Mouse (Mus musculus) urinary bladder, postnatal 36 days (tissue): ENCODE measurements around the gene Arid1a.
"Not testable (repeated sequence)": the region's sequence is repeated elsewhere in the genome, so short reads cannot be mapped to it uniquely, and the experiment has no call there.

Source experiments
- DNase-seq, 2 experiments: peaks; one replicate each; pipeline ENCODE4 v3.0.0; 2022; ENCODE audit warnings: low spot score in 2 of 2, mixed read lengths in 1 of 2

Gene Arid1a

DNA sequence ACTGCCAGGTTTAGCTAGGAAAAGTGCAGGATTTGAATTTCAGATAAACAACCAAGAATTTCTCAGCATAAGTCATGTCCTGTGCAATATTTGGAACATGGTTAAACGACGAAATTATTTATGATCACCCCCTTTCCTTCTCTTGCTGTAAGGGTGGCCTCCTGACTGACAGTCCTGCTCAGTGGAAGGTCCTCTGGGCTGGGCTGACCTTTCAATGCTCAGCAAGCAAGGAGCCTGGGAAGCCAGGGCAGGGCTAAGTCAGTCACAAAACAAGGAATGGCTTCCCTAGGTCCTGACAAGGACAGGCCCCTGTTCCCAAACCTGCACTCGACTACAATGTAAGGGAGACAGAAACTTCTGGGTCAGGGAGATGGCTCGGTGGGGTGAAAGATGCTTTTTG lies 104.6 kb downstream of the Arid1a start:
- no peak for DNase-seq

DNA sequence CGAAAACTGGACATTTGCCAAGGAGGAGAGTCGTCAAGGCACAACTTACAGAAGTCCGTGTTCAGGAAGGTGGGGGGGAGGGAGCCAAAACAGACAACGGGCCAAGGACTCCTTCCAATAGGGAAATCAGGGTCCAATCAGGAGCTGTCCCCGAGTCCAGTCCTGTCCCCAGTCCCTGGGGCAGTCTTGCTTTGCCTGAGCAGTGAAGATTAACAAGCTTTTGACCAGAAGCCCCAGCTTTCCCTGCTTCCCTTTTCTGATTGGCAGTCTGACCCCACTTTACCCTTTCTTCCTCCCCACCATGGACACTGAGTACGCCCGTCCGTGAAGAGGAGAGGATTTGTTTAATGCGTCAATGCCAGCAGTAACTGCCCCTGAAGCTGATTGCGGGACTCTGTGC lies 105.1 kb downstream of the Arid1a start:
- no peak for DNase-seq

DNA sequence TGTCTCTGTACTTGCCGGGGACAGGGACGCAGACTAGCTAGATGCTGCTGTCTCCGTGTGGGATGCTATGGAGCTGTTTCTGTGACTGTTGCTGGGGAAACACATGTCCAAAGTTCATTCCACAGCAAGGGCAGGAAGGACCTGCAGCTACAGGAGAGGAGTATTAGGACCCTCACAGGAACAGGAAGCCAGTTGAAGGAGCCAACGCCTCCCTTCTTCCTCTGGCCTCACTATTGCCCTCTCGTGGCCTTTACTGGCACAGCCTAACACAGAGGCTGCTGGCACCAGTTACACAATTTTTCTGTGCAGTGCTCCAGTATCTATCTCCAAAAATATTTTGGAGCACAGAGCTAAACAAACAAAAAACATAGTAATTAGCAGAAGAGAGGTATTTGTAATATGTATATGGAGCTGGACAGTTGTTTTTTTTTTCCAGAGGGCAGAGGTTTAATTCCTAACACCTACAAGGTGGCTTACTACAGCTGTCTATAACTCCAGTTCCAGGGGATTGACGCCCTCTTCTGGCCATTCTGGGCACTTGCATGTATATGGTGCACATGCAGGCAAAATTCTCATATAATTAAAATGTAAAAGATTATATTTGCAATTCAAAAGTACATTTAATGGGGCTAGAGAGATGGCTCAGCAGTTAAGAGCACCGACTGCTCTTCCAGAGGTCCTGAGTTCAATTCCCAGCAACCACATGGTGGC lies 106.4 kb downstream of the Arid1a start, which contains the start of gene Zdhhc18:
Zdhhc18 (minus strand) TSS at position 166 of the 711 bp plus-strand sequence.
- peak; percentile 61 to 79 for DNase-seq

DNA sequence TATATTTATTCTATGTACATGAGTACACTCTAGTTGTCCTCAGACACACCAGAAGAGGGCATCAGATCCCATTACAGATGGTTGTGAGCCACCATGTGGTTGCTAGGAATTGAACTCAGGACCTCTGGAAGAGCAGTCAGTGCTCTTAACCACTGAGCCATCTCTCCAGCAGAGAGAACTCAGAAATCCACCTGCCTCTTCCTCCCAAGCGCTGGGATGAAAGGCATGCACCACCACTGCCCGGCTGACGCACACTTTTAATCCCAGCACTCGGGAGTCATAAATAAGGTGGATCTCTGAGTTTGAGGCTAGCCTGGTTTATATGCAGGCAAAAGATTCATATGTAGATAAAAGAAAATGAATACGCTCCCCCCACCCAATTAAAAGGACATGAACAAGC lies 107.1 kb downstream of the Arid1a start:
- DNase-seq: not testable (repeated sequence)

DNA sequence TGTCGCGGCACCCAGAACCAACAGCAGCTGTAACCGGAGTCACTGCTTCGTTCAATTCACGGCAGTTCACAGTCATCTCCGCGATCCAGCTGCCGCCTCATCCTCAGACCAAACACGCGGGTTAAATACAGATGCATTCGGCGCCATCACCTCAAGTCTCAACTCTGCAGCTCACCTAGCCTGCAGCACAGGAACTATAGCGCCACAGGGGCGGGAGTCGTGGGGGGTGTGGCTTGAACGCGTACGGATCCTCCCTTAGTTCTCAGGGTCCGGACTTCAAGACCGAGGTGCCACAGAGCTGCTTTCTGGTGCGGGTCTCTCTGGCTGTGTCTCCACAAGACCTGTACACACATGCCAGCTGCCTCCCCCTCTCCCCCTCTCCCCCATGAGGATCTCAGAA lies 110.9 kb downstream of the Arid1a start:
- no peak for DNase-seq

DNA sequence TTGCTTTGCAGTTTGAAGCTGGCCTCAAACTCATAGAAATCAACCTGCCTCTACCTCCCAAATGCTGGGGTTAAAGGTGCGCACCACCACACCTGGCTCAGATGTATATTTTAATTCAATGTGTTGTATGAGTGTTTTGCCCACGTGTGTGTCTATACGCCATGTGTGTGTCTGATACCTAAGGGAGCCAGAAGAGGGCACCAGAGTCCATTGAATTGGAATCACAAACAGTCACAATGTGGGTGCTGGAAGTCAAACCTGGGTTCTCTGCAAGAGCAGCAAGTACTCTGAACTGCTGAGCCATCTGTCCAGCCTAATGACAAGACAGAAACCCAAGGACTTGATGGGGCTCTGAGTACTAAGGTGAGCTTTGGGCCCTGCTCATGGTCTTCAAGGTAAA lies 111.4 kb downstream of the Arid1a start:
- DNase-seq: no peak

DNA sequence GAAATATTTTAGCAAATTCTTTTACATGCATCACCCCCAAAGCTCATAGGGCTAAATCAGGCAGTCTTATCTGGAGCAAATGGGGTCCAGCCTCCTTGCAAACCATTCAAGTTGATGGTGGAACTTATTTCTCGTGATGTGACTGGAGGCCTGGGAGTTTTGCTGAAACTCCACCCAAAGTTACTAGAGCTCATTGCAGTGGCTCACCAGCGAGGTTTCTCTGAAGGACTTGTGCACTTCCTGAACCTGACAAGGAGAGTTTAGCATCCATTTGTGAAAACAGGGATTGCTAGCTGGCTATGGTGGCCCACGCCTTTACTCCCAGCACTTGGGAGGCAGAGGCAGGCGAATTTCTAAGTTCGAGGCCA lies 122.5 kb downstream of the Arid1a start:
- DNase-seq: no peak

DNA sequence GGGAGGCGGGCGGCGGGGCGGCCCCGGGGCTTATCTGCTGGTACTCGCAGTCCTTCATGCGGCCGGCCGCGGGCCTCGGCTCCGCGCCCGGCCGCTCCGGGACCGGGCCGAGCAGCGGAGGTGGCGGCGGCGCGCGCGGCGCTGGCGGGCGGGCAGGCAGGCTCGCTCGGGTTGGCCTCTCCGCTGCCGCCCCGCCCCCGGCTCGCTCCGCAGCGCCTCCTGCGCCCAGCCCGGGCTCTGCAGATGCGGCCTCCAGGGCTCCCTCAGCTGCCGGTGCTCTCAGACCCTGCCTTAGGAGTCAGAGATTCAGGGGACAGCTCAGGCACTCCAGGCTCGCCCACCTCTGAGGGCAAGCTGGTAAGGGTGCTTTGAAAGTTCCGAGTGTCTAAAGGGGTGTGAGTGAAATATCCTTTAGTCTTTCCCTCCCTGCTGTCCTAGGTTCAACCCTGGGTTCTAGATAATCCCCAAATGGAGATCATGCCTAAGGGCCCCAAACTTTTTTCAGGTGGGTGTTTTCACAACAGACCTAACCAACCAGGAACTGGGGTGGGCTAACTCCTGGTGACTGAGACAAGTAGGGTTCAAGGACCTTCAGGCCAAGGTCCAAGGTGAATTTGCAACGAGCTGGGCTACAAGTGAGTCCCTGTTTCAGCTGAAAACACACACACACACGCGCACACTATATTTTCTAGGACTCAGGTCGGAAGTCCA lies 123.1 kb downstream of the Arid1a start:
- DNase-seq: peak; percentile 84 to 88

DNA sequence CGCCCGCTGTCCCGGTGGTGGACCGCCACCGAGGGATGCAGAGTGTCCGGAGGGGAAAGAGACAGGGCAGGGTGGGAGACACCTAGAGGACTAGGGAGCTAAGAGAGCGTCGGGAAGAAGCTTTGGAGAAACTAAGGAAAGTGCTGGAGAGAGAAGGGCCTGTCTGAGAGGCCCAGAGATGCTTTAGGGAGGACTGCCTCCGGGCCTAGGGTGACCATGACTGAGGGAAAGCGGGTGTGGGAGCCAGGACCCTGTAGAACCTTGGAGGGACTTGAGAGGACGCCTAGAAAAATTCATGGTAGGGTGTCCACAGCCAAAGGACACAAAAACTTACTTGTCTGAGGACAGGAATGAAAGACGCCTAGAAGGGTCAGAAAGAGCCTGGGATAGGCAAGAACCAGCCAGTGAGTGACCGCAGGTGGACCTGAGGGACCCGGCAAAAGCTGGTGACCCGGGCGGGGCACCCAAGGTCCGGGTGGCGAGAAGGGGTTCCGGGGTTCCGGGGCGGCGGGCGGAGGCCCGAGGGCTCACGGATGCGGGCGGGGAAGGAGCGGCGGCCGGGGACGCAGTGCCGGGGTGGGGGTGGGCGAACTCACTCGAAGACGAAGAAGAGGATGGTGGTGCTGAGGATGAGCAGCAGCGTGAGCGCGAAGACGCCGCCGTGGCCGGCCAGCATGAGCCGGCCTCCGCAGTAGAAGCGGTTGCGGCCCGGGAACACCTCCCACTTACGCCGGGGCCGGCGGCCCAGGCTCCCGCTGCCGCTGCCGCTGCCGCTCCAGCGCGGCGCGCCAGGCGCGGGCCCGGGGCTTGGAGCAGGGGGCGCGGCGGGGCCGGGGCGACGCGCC lies 123.9 kb downstream of the Arid1a start:
- no peak for DNase-seq

DNA sequence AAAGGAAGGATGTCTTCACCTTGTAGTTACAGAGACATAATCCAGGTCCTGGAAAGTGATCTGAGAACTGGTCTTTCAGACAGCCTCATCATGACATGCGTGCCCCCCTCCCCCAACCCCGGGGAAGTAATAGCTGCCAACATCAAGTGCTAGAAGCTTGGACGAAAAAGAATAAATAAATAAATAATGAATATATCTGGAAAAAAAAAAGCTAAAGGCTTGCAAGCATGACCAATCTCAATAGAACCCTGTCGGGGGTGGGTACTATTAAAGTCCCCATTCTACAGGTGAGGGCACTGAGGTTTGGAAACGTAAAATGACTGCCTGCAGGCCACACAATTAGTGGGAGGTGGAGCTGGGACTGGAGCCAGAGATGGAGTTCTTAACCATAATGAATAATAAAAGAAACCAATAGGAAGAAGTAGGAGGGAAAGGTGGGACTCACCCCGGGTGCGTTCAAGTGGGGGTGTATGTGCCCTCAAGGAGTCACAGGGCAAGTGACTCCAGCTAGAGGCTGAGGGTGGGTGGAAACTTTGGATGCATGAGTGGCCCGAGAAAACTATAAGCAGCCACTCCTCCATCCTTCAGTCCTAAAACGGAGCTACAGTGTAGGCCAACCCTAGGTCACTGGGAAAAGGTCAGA lies 124.7 kb downstream of the Arid1a start:
- no peak for DNase-seq

DNA sequence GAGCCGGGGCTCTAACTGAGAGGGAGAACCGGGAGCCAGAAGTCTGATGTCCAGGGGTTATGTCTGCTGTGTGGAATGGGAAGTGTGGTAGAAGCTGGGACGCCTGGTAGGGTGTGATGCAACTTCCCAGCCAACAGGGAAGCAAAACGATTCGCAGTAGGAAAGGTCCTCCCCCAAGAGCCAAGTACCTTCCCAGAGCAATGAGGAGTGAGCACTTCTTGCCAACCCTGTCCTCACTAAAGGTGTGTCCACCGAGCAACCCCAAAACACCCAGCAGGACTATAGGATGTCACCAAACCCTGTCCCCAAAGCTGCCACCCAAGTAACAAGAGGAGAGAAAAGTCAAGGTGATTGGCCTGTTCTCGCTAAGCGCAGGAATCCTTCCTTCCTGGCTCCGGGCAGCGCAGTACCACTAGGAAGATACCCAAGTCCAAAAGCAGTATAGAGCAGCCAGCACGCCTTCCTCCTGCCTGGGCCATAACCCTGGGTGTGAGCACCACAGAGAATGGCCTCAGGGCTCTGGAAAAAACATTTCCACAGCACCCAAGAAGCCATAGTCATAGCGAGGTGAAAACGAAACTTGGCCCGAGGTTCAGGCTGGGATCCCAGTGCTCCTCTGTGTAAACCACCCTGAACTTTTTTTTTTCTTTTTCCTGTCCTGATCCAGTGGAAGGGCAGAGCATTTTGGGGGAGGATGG lies 125.3 kb downstream of the Arid1a start:
- DNase-seq: no peak

DNA sequence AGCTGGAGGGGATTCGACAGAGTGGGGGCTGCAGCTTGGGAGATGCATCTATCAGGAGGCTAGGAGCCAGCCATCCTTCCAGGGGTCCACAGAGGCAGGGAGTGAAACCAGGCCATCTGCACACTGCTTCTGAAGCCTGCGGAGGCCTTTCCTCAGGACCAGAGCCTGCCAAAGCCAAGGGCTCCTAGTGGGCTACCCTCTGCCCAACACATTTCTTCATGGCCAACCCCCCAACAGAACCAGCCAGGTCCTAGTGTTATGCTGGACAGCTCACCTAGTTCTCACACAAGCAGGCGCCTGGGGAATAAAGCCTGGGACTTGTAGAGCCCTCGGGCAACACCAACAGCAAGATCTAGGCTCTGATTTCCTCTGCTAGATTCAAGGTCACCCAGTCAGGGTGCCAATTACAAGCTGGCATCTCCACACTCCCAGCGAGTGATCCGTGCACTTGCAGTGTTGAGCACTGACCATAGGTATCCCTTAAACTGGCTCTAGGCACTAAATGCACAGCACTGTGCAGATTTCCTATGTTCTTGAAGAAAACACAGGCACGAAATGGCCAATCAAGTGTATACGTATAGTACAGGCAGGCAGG lies 126.1 kb downstream of the Arid1a start:
- no peak for DNase-seq

DNA sequence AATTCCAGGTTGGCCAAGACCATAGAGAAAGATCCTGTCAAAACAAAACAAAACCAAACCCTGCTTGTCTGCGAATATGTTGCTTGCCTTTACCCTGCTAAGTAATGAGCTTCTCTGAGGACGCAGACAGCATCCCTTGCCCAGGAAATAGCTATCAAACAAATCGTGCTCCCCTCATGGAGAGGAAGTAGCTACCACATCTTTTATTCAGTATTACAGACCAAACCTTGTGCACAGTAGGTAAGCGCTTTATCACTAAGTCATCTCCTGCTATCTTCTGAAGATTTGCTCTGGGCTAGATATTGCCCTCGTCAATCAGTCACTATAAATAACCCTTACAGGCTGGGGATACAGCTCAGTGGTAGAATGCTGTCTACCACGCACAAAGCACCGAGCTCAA lies 127.4 kb downstream of the Arid1a start:
- DNase-seq: no peak
